Mouse (Mus musculus) intestine, postnatal 0 days (tissue): ENCODE measurements around the gene Gm17622. TPM values are rescaled to one million over a fixed set of nuclear protein-coding genes. Genes with fewer than 3 reads are reported as not detected.

Source experiments
- ATAC-seq: fragments of 200-750 bp; cut with Nextera tagmentation; 2 replicates; pipeline ENCODE4 v1.8.0; 2017; ENCODE audit warnings: mild to moderate bottlenecking, moderate TSS enrichment, moderate library complexity
- H3K27ac ChIP-seq: fragments of 300-500 bp; sonication (generic); 2 replicates; pipeline ENCODE4 v1.5.1; 2014; ENCODE audit warnings: mild to moderate bottlenecking, low read depth, low read length, moderate library complexity
- H3K27me3 ChIP-seq: fragments of 300-500 bp; sonication (generic); replicated peaks from 2 replicates; pipeline ENCODE4 v1.6.1; 2014; ENCODE audit warnings: low read length, mixed read lengths; ENCODE audit not compliant: control insufficient read depth, insufficient read depth
- H3K36me3 ChIP-seq: fragments of 300-500 bp; sonication (generic); 2 replicates; pipeline ENCODE4 v1.6.1; 2014; ENCODE audit warnings: mild to moderate bottlenecking, moderate library complexity; ENCODE audit not compliant: control insufficient read depth, insufficient read depth
- H3K4me1 ChIP-seq: fragments of 300-500 bp; sonication (generic); replicated peaks from 2 replicates; pipeline ENCODE4 v1.6.1; 2014; ENCODE audit warnings: antibody characterized with exemption, low read length, mixed read lengths; ENCODE audit not compliant: control insufficient read depth, insufficient read depth
- H3K4me2 ChIP-seq: fragments of 300-500 bp; sonication (generic); replicated peaks from 2 replicates; pipeline ENCODE4 v1.6.1; 2014; ENCODE audit warnings: low read depth, mild to moderate bottlenecking, moderate library complexity
- H3K4me3 ChIP-seq: fragments of 300-500 bp; sonication (generic); 2 replicates; pipeline ENCODE4 v1.5.1; 2014; ENCODE audit warnings: low read depth, low read length
- H3K9ac ChIP-seq: fragments of 300-500 bp; sonication (generic); 2 replicates; pipeline ENCODE4 v1.6.1; 2014; ENCODE audit warnings: mild to moderate bottlenecking, low read depth, low read length
- H3K9me3 ChIP-seq: fragments of 300-500 bp; sonication (generic); 2 replicates; pipeline ENCODE4 v1.6.1; 2016; ENCODE audit warnings: mixed run types; ENCODE audit not compliant: control insufficient read depth
- CTCF ChIP-seq: sonication (generic); IDR thresholded peaks from 2 replicates; pipeline ENCODE4 v1.5.1; 2016; ENCODE audit warnings: low read depth, mild to moderate bottlenecking, control low read depth, antibody characterized with exemption, moderate library complexity
- WGBS: fragments of 180-500 bp; shearing (Covaris S2); extraction: QIAGEN DNeasy Blood & Tissue Kit; methylation state at CpG from one replicate; pipeline ENCODE4 v1.1.7; 2014; 5-methylcytosine and 5-hydroxymethylcytosine counted together
- polyA plus RNA-seq: library from polyadenylated mRNA; unstranded; fragments of >200 nt; fragmentation: Nextera tagmentation; extraction: Ambion mirVana; gene quantifications from 2 replicates; pipeline ENCODE4 v1.2.1, GENCODE M21; 2015

Gene Gm17622
- polyA plus RNA-seq, 1 experiment from 2014 or later: not detected

DNA sequence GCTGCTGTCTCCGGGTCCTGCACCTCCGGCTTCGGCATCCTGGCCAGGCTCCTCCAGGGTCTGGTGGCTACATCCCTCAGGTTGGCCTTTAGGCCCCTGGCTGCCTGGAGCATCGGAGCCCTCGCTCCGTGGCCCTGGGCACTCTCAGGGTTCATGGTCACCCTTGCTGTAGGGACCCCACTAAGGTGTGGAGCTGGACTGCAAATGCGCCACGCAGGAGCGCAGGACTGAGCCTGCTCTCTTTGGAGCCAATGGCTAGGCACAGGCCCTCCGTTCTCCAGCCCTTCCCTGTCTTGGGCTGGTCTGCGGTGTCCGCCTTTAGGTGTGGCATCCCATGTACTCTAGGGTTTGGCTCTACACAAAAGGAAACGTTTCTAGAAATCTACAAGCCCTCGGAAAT, 19.6 kb upstream of the Gm17622 start, which contains the start of gene Ankdd1b:
Ankdd1b (minus strand) TSS at position 242 of the 400 bp plus-strand sequence.
- WGBS: 79% methylated on average over 14 of the region's 14 CpGs
- no peaks in the 10 kb centered on the region for H3K9me3 ChIP-seq
- no peak within 1 kb of the TSS for H3K27ac ChIP-seq
- no peaks in the 10 kb centered on the region for H3K4me1 ChIP-seq
- ATAC-seq: no peak
- no peak for TF ChIP-seq CTCF
- H3K4me3 ChIP-seq: no peak within 1 kb of the TSS
- no peaks in the 10 kb centered on the region for H3K27me3 ChIP-seq
- H3K36me3 ChIP-seq: no peaks in the 10 kb centered on the region
- H3K4me2 ChIP-seq: no peak within 1 kb of the TSS
- no peak within 1 kb of the TSS for H3K9ac ChIP-seq

GRCm38 (mm10) chr13:96477226-96477625, 13.3 kb upstream of the Gm17622 start:
- H3K36me3 ChIP-seq: no peaks in the 10 kb centered on the region
- ATAC-seq: no peak
- H3K9me3 ChIP-seq: no peaks in the 10 kb centered on the region
- no peak overlapping the region for H3K4me3 ChIP-seq
- WGBS: 60% methylated on average over 4 of the region's 4 CpGs
- H3K9ac ChIP-seq: no peak overlapping the region
- TF ChIP-seq CTCF: no peak
- no peak overlapping the region for H3K4me2 ChIP-seq
- no peak overlapping the region for H3K27ac ChIP-seq
- no peaks in the 10 kb centered on the region for H3K4me1 ChIP-seq
- no peaks in the 10 kb centered on the region for H3K27me3 ChIP-seq

DNA sequence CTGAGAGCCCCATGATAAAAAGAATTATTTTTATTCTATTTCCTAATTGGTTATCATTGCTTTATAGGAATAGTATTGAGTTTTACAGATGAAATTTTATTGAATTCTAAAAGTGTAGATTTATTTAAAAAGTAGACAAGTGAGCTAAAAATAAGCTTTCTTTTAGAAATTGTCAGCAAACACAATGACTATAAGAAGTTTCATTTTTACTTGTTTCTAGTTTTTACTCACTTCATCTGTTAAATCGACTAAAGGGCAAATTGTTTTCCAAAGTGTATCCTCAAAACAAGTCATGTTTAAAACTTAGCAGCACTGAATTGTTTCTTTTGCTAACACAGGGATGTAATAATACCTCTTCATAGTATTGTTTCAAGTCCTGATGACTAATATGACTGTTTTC, 11.5 kb upstream of the Gm17622 start:
- H3K9ac ChIP-seq: no peak overlapping the region
- ATAC-seq: no peak
- no peaks in the 10 kb centered on the region for H3K4me1 ChIP-seq
- no peak overlapping the region for H3K27ac ChIP-seq
- 96% methylated on average over 1 of the region's 1 CpGs for WGBS
- H3K27me3 ChIP-seq: no peaks in the 10 kb centered on the region
- H3K4me3 ChIP-seq: no peak overlapping the region
- H3K9me3 ChIP-seq: no peaks in the 10 kb centered on the region
- no peak overlapping the region for H3K4me2 ChIP-seq
- H3K36me3 ChIP-seq: peaks cover 3% of the 10 kb centered on the region; the same call in 1 of the 2 replicates
- TF ChIP-seq CTCF: no peak

DNA sequence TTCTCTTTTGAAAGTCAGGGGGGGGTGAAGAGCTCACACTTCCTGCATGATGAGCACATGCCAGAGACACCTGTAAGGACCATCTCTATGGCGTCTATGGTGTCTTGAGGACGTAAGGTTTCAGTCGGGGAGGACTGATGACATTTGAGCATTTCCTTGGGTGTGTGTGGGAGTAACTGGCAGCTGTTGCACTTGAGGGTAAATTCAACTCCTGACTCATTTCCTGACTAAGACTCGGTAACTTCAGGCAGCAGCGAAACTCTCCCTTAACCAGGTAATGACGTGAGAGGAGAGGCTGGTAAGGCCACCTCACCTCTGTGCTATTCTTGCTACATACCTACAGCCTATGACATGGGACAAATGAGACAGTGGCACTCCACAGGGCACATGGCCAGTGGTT, 3.3 kb upstream of the Gm17622 start:
- no peak for TF ChIP-seq CTCF
- Histone ChIP-seq H3K4me3 (no peak overlapping the region), H3K4me2 (no peak overlapping the region), H3K9ac (no peak overlapping the region), H3K27me3 (no peaks in the 10 kb centered on the region), H3K27ac (no peak overlapping the region), H3K9me3 (no peaks in the 10 kb centered on the region), H3K36me3 (peaks cover 26% of the 10 kb centered on the region), H3K4me1 (no peaks in the 10 kb centered on the region)
- WGBS: 83% methylated on average over 6 of the region's 6 CpGs
- no peak for ATAC-seq

- no peak overlapping the region for H3K9ac ChIP-seq
- no peaks in the 10 kb centered on the region for H3K4me1 ChIP-seq
- WGBS: 89% methylated on average over 6 of the region's 6 CpGs
- H3K9me3 ChIP-seq: no peaks in the 10 kb centered on the region
- H3K4me2 ChIP-seq: no peak overlapping the region
- H3K27me3 ChIP-seq: no peaks in the 10 kb centered on the region
- H3K36me3 ChIP-seq: peaks cover 26% of the 10 kb centered on the region
- TF ChIP-seq CTCF: no peak
- H3K4me3 ChIP-seq: no peak overlapping the region
- no peak for ATAC-seq
- H3K27ac ChIP-seq: no peak overlapping the region
Measured at GRCm38 (mm10) chr13:96487968-96488367, 2.6 kb upstream of the Gm17622 start.

GRCm38 (mm10) chr13:96496630-96497029, 6.1 kb downstream of the Gm17622 start:
- WGBS: 85% methylated on average over 8 of the region's 8 CpGs

GRCm38 (mm10) chr13:96499891-96500290, 9.4 kb downstream of the Gm17622 start:
- ATAC-seq: no peak
- H3K27ac ChIP-seq: no peak overlapping the region
- H3K9me3 ChIP-seq: no peaks in the 10 kb centered on the region
- WGBS: 88% methylated on average over 2 of the region's 2 CpGs
- H3K9ac ChIP-seq: no peak overlapping the region
- H3K4me3 ChIP-seq: no peak overlapping the region
- no peaks in the 10 kb centered on the region for H3K27me3 ChIP-seq
- no peaks in the 10 kb centered on the region for H3K4me1 ChIP-seq
- H3K4me2 ChIP-seq: no peak overlapping the region
- TF ChIP-seq CTCF: no peak
- H3K36me3 ChIP-seq: peaks cover 10% of the 10 kb centered on the region; the same call in 1 of the 2 replicates

More at GRCm38 (mm10) chr13:96496630-96497029, 6.1 kb downstream of the Gm17622 start:
- Histone ChIP-seq H3K9me3 (no peaks in the 10 kb centered on the region), H3K27me3 (no peaks in the 10 kb centered on the region), H3K9ac (no peak overlapping the region), H3K4me2 (no peak overlapping the region), H3K27ac (no peak overlapping the region), H3K36me3 (peaks cover 16% of the 10 kb centered on the region; the same call in 1 of the 2 replicates), H3K4me1 (no peaks in the 10 kb centered on the region), H3K4me3 (no peak overlapping the region)
- ATAC-seq: no peak
- TF ChIP-seq CTCF: no peak
